Mouse (Mus musculus): ENCODE data around the gene Atg7.
"Not testable (repeated sequence)": the region's sequence is repeated elsewhere in the genome, so short reads cannot be mapped to it uniquely, and the experiment has no call there.

The Atg7 gene

GRCm38 (mm10) chr6:114886504-114887361, 243.8 kb downstream of the Atg7 start:
- no peak for DNase-seq

- DNase-seq, result peak; percentile 86
Measured at GRCm38 (mm10) chr6:114888922-114889321, 246.0 kb downstream of the Atg7 start.

GRCm38 (mm10) chr6:114889971-114890370, 247.1 kb downstream of the Atg7 start:
- DNase-seq, result not testable (repeated sequence)

- peak; percentile 95 for DNase-seq
Measured at GRCm38 (mm10) chr6:114890411-114891115, 247.7 kb downstream of the Atg7 start.

GRCm38 (mm10) chr6:114891272-114891671, 248.4 kb downstream of the Atg7 start:
- no peak for DNase-seq

GRCm38 (mm10) chr6:114891771-114892170, 248.9 kb downstream of the Atg7 start:
- no peak for DNase-seq

GRCm38 (mm10) chr6:114892363-114892762, 249.5 kb downstream of the Atg7 start:
- DNase-seq, result no peak

- DNase-seq, result peak; percentile 94
Measured at GRCm38 (mm10) chr6:114893427-114894209, 250.7 kb downstream of the Atg7 start.

GRCm38 (mm10) chr6:114894548-114895106, 251.7 kb downstream of the Atg7 start:
- DNase-seq, result no peak

GRCm38 (mm10) chr6:114895191-114895590, 252.3 kb downstream of the Atg7 start:
- DNase-seq, result no peak

- DNase-seq, result no peak
Measured at GRCm38 (mm10) chr6:114896281-114896680, 253.4 kb downstream of the Atg7 start.

GRCm38 (mm10) chr6:114898949-114899348, 256.1 kb downstream of the Atg7 start:
- no peak for DNase-seq

GRCm38 (mm10) chr6:114899652-114900051, 256.8 kb downstream of the Atg7 start:
- DNase-seq, result no peak

- no peak for DNase-seq
Measured at GRCm38 (mm10) chr6:114900194-114900593, 257.3 kb downstream of the Atg7 start.

GRCm38 (mm10) chr6:114901321-114901824, 258.5 kb downstream of the Atg7 start:
- DNase-seq, result peak; percentile 87

GRCm38 (mm10) chr6:114901921-114902320, 259.0 kb downstream of the Atg7 start:
- DNase-seq, result no peak

GRCm38 (mm10) chr6:114904233-114904632, 261.3 kb downstream of the Atg7 start:
- DNase-seq, result no peak

- no peak for DNase-seq
Measured at GRCm38 (mm10) chr6:114904818-114905217, 261.9 kb downstream of the Atg7 start.

- DNase-seq, result no peak
Measured at GRCm38 (mm10) chr6:114905253-114906028, 262.5 kb downstream of the Atg7 start.

GRCm38 (mm10) chr6:114906209-114906608, 263.3 kb downstream of the Atg7 start:
- DNase-seq, result no peak

- DNase-seq, result no peak
Measured at GRCm38 (mm10) chr6:114907459-114907858, 264.6 kb downstream of the Atg7 start.

- DNase-seq, result no peak
Measured at GRCm38 (mm10) chr6:114909801-114910200, 266.9 kb downstream of the Atg7 start.

All from lung, postnatal 36 days (tissue).